Mouse (Mus musculus) ES-E14 (cell line): Measurements from ENCODE around the gene Phf8. TPM values are rescaled to one million over a fixed set of nuclear protein-coding genes. Genes with fewer than 3 reads are reported as not detected.

Source experiments
- DNase-seq: peaks from one replicate; pipeline ENCODE4 v3.0.0-alpha.2; 2013; ENCODE audit warnings: low read depth, low spot score
- H3K27ac ChIP-seq: 2 replicates; pipeline ENCODE4 v1.5.1; 2012; ENCODE audit warnings: low read depth, mild to moderate bottlenecking, low read length, moderate library complexity, mixed read lengths; ENCODE audit not compliant: poor library complexity, insufficient read depth, severe bottlenecking
- H3K36me3 ChIP-seq: 2 replicates; pipeline ENCODE4 v1.6.1; 2012; ENCODE audit warnings: mild to moderate bottlenecking, low read length, moderate library complexity, mixed read lengths; ENCODE audit not compliant: control insufficient read depth, poor library complexity, insufficient read depth, severe bottlenecking
- H3K4me1 ChIP-seq, 2 experiments: fragments of 150-350 bp in 1 of 2; sonication (generic) in 1 of 2; 2 replicates each; pipeline ENCODE4 v1.6.1; 2012; ENCODE audit warnings: low read length in 2 of 2, mild to moderate bottlenecking in 1 of 2, mixed read lengths in 1 of 2; ENCODE audit not compliant: control insufficient read depth in 2 of 2, insufficient read depth in 2 of 2, poor library complexity in 1 of 2
- H3K4me3 ChIP-seq, 2 experiments: fragments of 150-350 bp in 1 of 2; sonication (generic) in 1 of 2; 2 replicates each; pipeline ENCODE4 v1.5.1; 2012; ENCODE audit warnings: low read length in 2 of 2, low read depth in 1 of 2, mild to moderate bottlenecking in 1 of 2, mixed read lengths in 1 of 2; ENCODE audit not compliant: insufficient read depth in 1 of 2, poor library complexity in 1 of 2, severe bottlenecking in 1 of 2
- H3K9ac ChIP-seq: 2 replicates; pipeline ENCODE4 v1.6.1; 2012; ENCODE audit warnings: low read depth, mild to moderate bottlenecking, low read length, mixed read lengths; ENCODE audit not compliant: poor library complexity, insufficient read depth, severe bottlenecking
- H3K9me3 ChIP-seq: fragments of 150-350 bp; sonication (generic); 2 replicates; pipeline ENCODE4 v1.6.1; 2012; ENCODE audit warnings: low read depth, mild to moderate bottlenecking, low read length; ENCODE audit not compliant: control insufficient read depth, insufficient read depth
- CHD2 ChIP-seq: IDR thresholded peaks from 2 replicates; pipeline ENCODE4 v1.6.1; 2014; ENCODE audit warnings: mild to moderate bottlenecking, low read depth, low read length, inconsistent platforms
- HCFC1 ChIP-seq: IDR thresholded peaks from 2 replicates; pipeline ENCODE4 v1.6.1; 2012; ENCODE audit warnings: low read length, inconsistent platforms, borderline replicate concordance; ENCODE audit not compliant: insufficient read depth
- MAFK ChIP-seq: IDR thresholded peaks from 2 replicates; pipeline ENCODE4 v1.6.1; 2014; ENCODE audit warnings: mild to moderate bottlenecking, low read depth, low read length, inconsistent platforms; ENCODE audit not compliant: insufficient read depth
- ZC3H11A ChIP-seq: IDR thresholded peaks from 2 replicates; pipeline ENCODE4 v1.6.1; 2012; ENCODE audit warnings: low read depth, mild to moderate bottlenecking, inconsistent platforms, low read length, borderline replicate concordance
- ZNF384 ChIP-seq: IDR thresholded peaks from 2 replicates; pipeline ENCODE4 v1.6.1; 2012; ENCODE audit warnings: low read depth, low read length, inconsistent platforms
- in situ Hi-C, 2 experiments: fragments of 600-800 bp; cut with MboI; formaldehyde crosslinking; loops; one replicate each; pipeline ENCODE4 v1.15.1; 2025; ENCODE audit warnings: low sequenced_read_pairs in 2 of 2, inconsistent platforms in 1 of 2; ENCODE audit not compliant: unreplicated experiment in 2 of 2
- total RNA-seq: library from RNA; depleted of rRNA; stranded (reverse); fragments of 300-350 nt; gene quantifications from 2 replicates; pipeline ENCODE4 v1.2.3, GENCODE M21; 2012; rRNA removed

The Phf8 gene
- total RNA-seq, 1 experiment, result 13.3 TPM

DNA sequence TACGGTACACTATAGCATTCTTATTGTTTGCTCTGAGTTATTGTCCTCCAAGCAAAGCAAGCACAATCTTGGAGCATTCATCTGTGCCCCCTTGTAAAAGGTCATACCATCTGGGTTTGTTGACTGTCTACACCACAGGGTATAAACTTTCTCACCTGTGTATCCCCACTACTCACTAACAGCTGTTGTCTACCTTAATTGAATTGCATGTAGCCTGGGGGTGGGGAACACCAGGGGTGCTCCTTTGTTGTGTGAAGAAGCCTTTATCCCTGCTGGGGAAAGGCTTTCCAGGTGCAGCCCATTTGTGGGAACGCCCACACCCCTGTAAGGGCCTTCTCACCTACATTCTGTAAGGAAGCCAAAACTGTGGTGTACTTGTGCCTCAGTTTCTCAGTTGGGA, 133.3 kb downstream of the Phf8 start:
- no peak for TF ChIP-seq ZC3H11A
- no peak for TF ChIP-seq MAFK
- no peak for TF ChIP-seq ZNF384
- TF ChIP-seq CHD2, result no peak
- no peak for TF ChIP-seq HCFC1
- Histone ChIP-seq H3K4me3 (no peak overlapping the region), H3K27ac (no peak overlapping the region), H3K4me1 (no peaks in the 10 kb centered on the region), H3K9ac (no peak overlapping the region), H3K9me3 (no peaks in the 10 kb centered on the region), H3K36me3 (no peaks in the 10 kb centered on the region)
- in situ Hi-C loops, result no loop called here
- peak; percentile 8 for DNase-seq

DNA sequence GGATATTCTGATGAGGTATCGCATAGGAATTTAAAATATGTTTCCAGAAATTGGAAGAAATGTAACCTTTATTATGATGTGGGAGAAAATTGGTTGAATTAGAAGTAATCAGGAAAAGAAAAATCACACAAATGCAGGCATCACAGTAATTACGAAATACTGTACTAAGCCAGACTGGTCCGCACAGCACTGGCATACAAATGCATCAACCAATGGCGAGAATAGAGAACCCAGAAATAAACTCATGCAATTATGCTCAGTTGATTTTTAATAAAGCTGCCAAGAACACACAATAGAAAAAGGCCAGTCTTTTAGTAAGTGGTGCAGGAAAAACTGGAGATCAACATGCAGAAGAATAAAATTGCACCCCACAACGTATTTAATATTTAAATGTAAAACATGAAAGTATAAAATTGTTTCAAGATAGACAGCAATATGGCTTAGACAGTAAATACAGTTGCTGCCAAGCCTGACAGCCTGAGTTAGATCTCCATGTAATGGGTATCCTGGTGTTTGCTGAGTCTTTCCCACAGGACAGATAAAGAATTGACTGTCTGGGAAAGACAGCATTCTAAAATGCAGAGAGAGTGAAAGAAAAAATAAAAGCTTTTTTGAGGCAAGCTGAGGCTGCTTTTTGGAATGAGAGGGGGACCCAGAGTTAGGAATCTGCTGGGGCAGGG, 154.2 kb downstream of the Phf8 start:
- no peak overlapping the region for H3K9ac ChIP-seq
- no peaks in the 10 kb centered on the region for H3K9me3 ChIP-seq
- H3K4me1 ChIP-seq, result no peaks in the 10 kb centered on the region
- H3K27ac ChIP-seq, result no peak overlapping the region
- in situ Hi-C loops, result no loop called here
- H3K4me3 ChIP-seq, result no peak overlapping the region
- DNase-seq, result no peak
- TF ChIP-seq HCFC1 (no peak), CHD2 (no peak), ZC3H11A (no peak), MAFK (no peak), ZNF384 (no peak)
- no peaks in the 10 kb centered on the region for H3K36me3 ChIP-seq

Other genes starting within 250 kb of the Phf8 start
- 2.0 and 2.9 TPM in 2 replicates for gene Fam120c, start 176.5 kb upstream of the Phf8 start, total RNA-seq